Mouse (Mus musculus) limb, embryonic 13.5 days (tissue): Measurements from ENCODE around the gene Ap3d1. TPM values are rescaled to one million over a fixed set of nuclear protein-coding genes. Genes with fewer than 3 reads are reported as not detected.

Experiments used
- ATAC-seq: fragments of 200-750 bp; cut with Nextera tagmentation; 2 replicates; pipeline ENCODE4 v1.8.0; 2017; ENCODE audit warnings: low read depth, moderate number of reproducible peaks, moderate TSS enrichment; ENCODE audit not compliant: low FRiP score
- H3K27ac ChIP-seq: fragments of 300-500 bp; sonication (generic); 2 replicates; pipeline ENCODE4 v1.5.1; 2015; ENCODE audit warnings: inconsistent platforms, mild to moderate bottlenecking, moderate library complexity
- H3K27me3 ChIP-seq: fragments of 300-500 bp; sonication (generic); 2 replicates; pipeline ENCODE4 v1.6.1; 2015; ENCODE audit warnings: mild to moderate bottlenecking, inconsistent platforms
- H3K36me3 ChIP-seq: fragments of 300-500 bp; sonication (generic); 2 replicates; pipeline ENCODE4 v1.6.1; 2015; ENCODE audit warnings: inconsistent platforms, mild to moderate bottlenecking, moderate library complexity
- H3K4me1 ChIP-seq: fragments of 300-500 bp; sonication (generic); 2 replicates; pipeline ENCODE4 v1.6.1; 2015; ENCODE audit warnings: inconsistent platforms
- H3K4me2 ChIP-seq: fragments of 300-500 bp; sonication (generic); replicated peaks from 2 replicates; pipeline ENCODE4 v1.6.1; 2015; ENCODE audit warnings: inconsistent platforms, mild to moderate bottlenecking, moderate library complexity
- H3K4me3 ChIP-seq: fragments of 300-500 bp; sonication (generic); 2 replicates; pipeline ENCODE4 v1.5.1; 2015; ENCODE audit warnings: moderate library complexity, mild to moderate bottlenecking, inconsistent platforms
- H3K9ac ChIP-seq: fragments of 300-500 bp; sonication (generic); 2 replicates; pipeline ENCODE4 v1.6.1; 2015; ENCODE audit warnings: mild to moderate bottlenecking, inconsistent platforms
- H3K9me3 ChIP-seq: fragments of 300-500 bp; sonication (generic); 2 replicates; pipeline ENCODE4 v1.6.1; 2016; ENCODE audit warnings: inconsistent platforms
- WGBS: fragments of 180-500 bp; shearing (Covaris S2); methylation state at CpG from one replicate; pipeline ENCODE4 v1.1.7; 2015; 5-methylcytosine and 5-hydroxymethylcytosine counted together
- polyA plus RNA-seq: library from polyadenylated mRNA; unstranded; fragments of >200 nt; fragmentation: Nextera tagmentation; extraction: Ambion mirVana; gene quantifications from 2 replicates; pipeline ENCODE4 v1.2.1, GENCODE M21; 2015

The Ap3d1 gene
- polyA plus RNA-seq: 74.5 and 80.0 TPM in 2 replicates

DNA sequence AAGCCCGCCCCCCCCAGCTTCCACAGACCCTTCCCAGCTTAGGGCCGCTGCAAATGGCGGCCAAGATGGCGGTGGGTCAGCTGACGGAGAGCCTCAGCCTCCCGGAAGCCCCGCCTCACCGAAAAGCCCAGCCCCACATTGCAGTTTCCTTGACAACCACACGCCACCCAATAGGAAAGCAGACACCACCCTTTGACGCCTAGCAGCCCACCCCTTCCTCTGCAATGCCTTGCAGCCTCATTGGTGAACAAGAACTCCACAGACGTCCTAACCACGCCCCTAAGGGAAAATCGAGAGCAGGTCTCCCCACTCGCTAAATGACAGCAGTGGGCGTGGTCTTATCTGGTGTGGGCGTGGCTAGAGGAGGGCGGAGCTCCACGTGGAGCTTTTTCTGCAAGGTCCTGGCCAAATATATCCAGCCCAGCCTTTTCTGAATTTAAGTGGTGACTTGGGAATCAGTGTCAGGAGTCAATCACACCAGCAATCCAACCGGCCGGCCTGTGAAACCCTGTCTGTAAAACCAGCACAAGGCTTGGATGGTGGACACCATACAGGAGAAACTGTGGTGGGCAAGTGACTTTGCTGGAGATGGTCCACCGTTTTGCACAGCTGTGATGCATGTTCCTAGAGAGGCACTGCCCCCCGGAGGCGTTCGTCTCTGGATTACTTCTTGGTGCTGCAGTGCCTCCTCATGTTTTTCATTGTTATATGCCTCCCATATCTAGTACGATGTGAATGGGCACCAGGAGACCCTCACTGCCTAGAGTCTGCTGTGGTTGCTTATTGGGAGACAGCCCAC is at the start of gene Ap3d1:
Gene Ap3d1, minus strand, starts transcription at position 85 of the 799 bp plus-strand sequence.
- H3K4me3 ChIP-seq: peak within 1 kb of the TSS; percentile 97
- peak within 1 kb of the TSS; percentile 99 for H3K4me2 ChIP-seq
- ATAC-seq: peak; percentile 100

DNA sequence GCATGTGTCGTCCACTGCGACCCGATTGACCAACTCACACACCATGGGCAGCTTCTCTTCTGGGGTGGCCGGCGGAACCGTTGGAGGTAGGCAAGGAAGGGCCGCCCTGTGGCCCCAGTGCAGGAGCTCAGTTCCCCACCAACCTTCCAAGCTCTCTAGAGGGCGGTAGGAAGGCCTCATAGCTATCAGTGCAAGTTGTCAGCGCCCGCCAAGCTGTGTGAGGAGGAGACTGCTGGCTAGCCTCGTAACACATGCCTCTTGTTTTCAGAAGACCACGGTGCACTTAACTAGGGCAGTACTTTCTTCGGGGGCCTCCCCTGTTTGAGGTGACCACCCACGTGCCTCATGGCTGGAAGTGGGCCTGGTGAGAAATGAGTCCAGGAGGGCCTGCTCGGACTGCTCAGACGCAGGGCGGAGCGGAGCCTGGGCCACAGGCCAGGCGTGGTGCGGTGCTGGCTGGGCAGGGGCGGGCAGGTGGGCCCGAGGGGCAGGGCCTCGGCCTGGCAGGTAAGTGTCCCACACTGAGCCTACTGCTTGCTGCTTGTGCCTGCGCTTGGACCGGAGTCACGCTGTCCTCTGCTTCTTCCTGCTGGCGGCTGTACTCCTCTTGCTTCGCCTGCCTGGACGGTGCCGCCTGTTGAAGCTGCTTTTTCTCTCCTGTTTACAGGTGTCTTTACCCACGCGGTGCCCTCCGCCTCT is 49.6 kb upstream of the Ap3d1 start:
- H3K9ac ChIP-seq: no peak overlapping the region
- WGBS: 78% methylated on average over 33 of the region's 33 CpGs
- H3K27ac ChIP-seq: no peak overlapping the region
- no peak overlapping the region for H3K4me3 ChIP-seq
- no peak for ATAC-seq
- H3K27me3 ChIP-seq: no peaks in the 10 kb centered on the region
- peaks cover 7% of the 10 kb centered on the region for H3K4me1 ChIP-seq
- peaks cover 98% of the 10 kb centered on the region for H3K36me3 ChIP-seq
- no peak overlapping the region for H3K4me2 ChIP-seq
- no peaks in the 10 kb centered on the region for H3K9me3 ChIP-seq

More for the DNA sequence above, at the start of gene Ap3d1:
- Histone ChIP-seq H3K27ac (peak within 1 kb of the TSS; percentile 74; the same call in 1 of the 2 replicates), H3K4me1 (peaks cover 28% of the 10 kb centered on the region), H3K9me3 (no peaks in the 10 kb centered on the region), H3K9ac (peak within 1 kb of the TSS; percentile 97), H3K27me3 (no peaks in the 10 kb centered on the region), H3K36me3 (peaks cover 16% of the 10 kb centered on the region)
- WGBS: 3% methylated on average over 25 of the region's 25 CpGs

DNA sequence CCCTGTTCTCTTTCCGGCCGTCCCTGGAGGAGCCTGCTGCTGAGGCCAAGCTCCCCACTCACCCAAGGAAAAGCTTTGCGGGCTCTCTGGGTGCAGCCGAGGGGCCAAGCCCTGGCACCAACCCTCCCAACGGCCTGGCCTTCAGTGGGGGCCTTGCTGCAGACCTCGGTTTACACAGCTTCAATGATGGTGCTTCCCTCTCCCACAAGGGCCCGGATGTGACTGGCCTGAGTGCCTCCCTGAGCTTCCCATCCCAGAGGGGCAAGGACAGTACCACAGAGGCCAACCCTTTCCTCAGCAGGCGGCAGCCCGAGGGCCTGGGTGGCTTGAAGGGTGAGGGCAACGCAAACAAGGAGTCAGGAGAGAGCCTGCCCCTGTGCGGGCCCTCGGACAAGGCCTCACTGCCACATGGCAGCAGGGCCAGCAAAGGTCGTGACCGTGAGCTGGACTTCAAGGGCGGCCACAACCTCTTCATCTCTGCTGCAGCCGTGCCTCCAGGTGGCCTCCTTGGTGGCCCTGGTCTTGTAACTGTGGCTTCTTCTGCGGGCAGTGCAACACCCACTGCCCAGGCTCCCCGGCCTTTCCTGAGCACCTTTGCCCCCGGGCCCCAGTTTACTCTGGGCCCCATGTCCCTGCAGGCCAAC is 48.8 kb upstream of the Ap3d1 start:
- no peak overlapping the region for H3K27ac ChIP-seq
- ATAC-seq: no peak
- H3K27me3 ChIP-seq: no peaks in the 10 kb centered on the region
- H3K4me1 ChIP-seq: peaks cover under 1% of the 10 kb centered on the region; the same call in 1 of the 2 replicates
- no peak overlapping the region for H3K4me2 ChIP-seq
- H3K9me3 ChIP-seq: no peaks in the 10 kb centered on the region
- no peak overlapping the region for H3K4me3 ChIP-seq
- 86% methylated on average over 19 of the region's 19 CpGs for WGBS
- peaks cover 98% of the 10 kb centered on the region for H3K36me3 ChIP-seq
- H3K9ac ChIP-seq: no peak overlapping the region

DNA sequence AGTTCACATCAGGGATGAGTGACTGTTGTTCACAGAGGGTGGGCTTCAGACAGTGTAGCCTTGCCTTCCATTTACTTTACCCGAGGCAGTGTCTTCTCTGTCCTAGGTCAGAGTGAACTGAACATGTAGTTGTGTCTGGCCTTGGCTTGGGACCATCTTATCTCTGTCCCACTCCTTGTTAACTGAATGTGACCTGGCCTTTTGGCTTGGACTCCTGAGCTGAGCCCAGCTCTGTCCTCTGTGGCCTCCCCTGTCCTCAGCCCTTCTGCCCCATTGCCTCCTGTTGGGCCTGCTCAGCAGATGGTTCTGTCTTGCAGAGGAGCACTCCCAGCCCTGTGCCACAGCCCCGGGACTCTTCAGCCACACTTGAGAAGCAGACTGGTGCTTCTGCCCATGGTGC is 45.5 kb upstream of the Ap3d1 start:
- Histone ChIP-seq H3K4me1 (no peaks in the 10 kb centered on the region), H3K27me3 (no peaks in the 10 kb centered on the region), H3K9ac (no peak overlapping the region; the same call in 1 of the 2 replicates), H3K9me3 (no peaks in the 10 kb centered on the region), H3K4me3 (no peak overlapping the region), H3K36me3 (peaks cover 98% of the 10 kb centered on the region), H3K4me2 (no peak overlapping the region), H3K27ac (no peak overlapping the region)
- ATAC-seq: no peak
- 83% methylated on average over 2 of the region's 2 CpGs for WGBS

DNA sequence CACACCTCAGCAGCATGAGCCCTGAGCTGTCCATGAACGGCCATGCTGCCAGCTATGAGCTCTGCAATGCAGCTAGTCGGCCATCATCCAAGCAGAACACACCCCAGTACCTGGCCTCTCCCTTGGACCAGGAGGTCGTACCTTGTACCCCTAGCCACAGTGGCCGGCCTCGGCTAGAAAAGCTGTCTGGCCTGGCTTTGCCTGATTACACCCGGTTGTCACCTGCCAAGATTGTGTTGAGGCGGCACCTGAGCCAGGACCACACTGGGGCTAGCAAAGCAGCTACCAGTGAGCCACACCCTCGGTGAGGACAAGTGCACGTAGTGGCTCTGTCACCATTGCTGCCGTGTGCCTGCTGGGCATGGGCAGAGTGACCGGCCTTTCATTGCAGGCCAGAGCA is 43.9 kb upstream of the Ap3d1 start:
- Histone ChIP-seq H3K27ac (no peak overlapping the region), H3K4me2 (no peak overlapping the region), H3K36me3 (peaks cover 98% of the 10 kb centered on the region), H3K27me3 (no peaks in the 10 kb centered on the region), H3K4me1 (no peaks in the 10 kb centered on the region), H3K9ac (no peak overlapping the region), H3K4me3 (no peak overlapping the region), H3K9me3 (no peaks in the 10 kb centered on the region)
- ATAC-seq: no peak
- WGBS: 94% methylated on average over 11 of the region's 11 CpGs

DNA sequence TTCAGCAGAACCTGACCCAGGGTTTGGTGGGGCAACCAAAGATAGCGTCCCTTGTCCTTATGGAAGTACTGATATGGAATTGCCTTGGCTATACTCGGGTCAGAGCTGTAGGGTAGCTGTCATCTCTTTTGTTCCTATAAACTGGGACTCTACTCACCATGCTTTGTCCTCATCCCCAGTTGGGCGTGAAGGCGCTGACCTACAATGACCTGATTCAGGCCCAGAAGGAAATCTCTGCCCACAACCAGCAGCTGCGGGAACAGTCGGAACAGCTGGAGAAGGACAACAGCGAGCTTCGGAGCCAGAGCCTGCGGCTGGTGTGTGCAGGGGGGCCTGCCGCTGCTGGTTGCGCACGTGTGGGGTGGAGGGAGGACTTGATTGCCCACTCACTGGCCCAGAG is 42.8 kb upstream of the Ap3d1 start:
- H3K4me2 ChIP-seq: no peak overlapping the region
- WGBS: 93% methylated on average over 12 of the region's 12 CpGs
- H3K4me3 ChIP-seq: no peak overlapping the region
- H3K27me3 ChIP-seq: no peaks in the 10 kb centered on the region
- H3K4me1 ChIP-seq: no peaks in the 10 kb centered on the region
- ATAC-seq: no peak
- H3K27ac ChIP-seq: no peak overlapping the region
- peaks cover 98% of the 10 kb centered on the region for H3K36me3 ChIP-seq
- no peak overlapping the region for H3K9ac ChIP-seq
- H3K9me3 ChIP-seq: no peaks in the 10 kb centered on the region

DNA sequence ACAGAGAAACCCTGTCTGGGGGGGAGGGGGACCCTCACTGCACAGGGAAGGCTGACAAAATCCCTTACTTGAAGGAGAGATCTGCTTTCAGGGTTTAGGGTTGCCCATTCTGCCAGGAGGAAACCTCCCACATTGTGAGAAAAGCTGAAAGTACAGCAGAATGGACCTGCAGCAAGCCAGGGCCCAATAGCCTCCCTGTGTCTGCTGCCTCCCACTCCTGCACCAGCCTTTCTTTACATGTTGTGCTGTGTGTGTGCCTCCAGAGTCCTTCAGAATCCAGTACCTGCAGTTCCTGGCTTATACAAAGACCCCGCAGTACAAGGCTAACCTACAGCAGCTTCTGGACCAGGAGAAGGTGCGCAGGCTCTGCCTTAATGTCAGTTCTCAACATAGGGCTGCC is 42.2 kb upstream of the Ap3d1 start:
- H3K9me3 ChIP-seq: no peaks in the 10 kb centered on the region
- 98% methylated on average over 2 of the region's 2 CpGs for WGBS
- no peaks in the 10 kb centered on the region for H3K27me3 ChIP-seq
- peaks cover 100% of the 10 kb centered on the region for H3K36me3 ChIP-seq
- H3K4me3 ChIP-seq: no peak overlapping the region
- no peak overlapping the region for H3K9ac ChIP-seq
- H3K27ac ChIP-seq: no peak overlapping the region
- H3K4me2 ChIP-seq: no peak overlapping the region
- no peak for ATAC-seq
- no peaks in the 10 kb centered on the region for H3K4me1 ChIP-seq

DNA sequence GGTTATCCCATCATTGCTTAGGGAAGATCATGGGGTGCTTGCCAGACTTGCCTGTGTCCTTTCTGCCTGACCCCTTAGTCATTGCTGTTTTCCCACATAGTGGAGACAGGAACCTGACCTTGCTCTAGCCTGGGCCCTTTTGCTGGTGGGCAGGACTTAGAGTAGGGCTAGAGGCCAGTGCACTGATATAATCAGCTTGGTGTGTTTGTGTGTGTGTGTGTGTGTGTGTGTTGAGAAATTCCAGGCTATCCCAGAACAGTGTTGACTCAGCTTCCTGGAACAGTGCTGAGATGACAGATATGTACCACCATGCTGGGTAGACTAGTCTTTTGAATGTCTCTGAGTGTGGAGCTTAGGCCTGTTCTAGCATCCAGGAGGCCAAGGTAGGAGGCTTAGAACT is 37.5 kb upstream of the Ap3d1 start:
- H3K4me3 ChIP-seq: no peak overlapping the region
- no peaks in the 10 kb centered on the region for H3K27me3 ChIP-seq
- no peak for ATAC-seq
- H3K27ac ChIP-seq: no peak overlapping the region
- no peaks in the 10 kb centered on the region for H3K9me3 ChIP-seq
- no peak overlapping the region for H3K4me2 ChIP-seq
- H3K9ac ChIP-seq: no peak overlapping the region
- H3K36me3 ChIP-seq: peaks cover 100% of the 10 kb centered on the region
- H3K4me1 ChIP-seq: peaks cover 3% of the 10 kb centered on the region; the same call in 1 of the 2 replicates

DNA sequence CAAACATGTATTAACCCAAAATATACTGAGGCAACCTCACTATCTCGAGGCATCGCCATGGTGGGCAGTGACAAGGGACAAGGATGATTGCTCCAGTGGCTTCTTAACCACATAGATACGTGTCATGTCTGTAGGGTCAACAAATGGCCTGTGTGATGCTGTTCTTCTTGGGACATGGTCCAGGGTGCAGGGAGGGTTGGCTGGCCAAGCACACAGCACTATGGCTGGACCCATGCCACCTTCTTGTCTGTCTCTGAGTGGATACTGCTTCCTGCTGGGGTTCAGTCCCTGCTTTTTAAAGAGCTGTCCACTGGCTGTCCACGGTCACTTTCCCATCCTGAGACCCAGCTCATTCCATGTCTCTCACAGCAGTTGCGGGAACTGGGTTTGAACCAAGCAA is 35.1 kb upstream of the Ap3d1 start:
- H3K9me3 ChIP-seq: no peaks in the 10 kb centered on the region
- no peak overlapping the region for H3K4me3 ChIP-seq
- H3K9ac ChIP-seq: no peak overlapping the region
- H3K27me3 ChIP-seq: no peaks in the 10 kb centered on the region
- ATAC-seq: no peak
- H3K27ac ChIP-seq: no peak overlapping the region
- peaks cover 13% of the 10 kb centered on the region for H3K4me1 ChIP-seq
- H3K4me2 ChIP-seq: no peak overlapping the region
- WGBS: 90% methylated on average over 5 of the region's 5 CpGs
- H3K36me3 ChIP-seq: peaks cover 100% of the 10 kb centered on the region

DNA sequence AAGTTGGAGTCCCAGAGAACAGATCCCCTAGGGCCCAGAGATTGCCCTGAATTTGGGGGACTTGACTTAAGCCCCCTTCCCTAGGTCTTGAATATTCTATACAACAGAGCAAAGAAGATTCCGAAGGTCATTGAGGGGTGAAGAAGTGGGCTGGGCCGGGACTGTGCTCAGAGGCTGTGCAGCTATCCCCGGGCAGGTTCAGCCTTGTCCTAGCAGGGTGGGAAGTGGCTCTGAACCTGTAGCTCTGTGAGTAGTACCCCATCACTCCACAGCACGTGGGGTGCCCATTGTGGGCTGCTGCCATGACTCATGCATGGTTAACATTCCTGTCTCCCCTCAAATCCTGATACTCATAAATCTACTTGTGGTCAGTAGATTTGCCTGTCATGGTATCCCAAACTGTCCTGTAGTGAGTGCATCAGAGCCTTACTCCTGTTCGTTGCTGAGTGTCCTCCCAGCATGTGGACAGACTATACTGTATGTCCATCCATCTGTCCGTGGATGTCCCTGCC is 34.4 kb upstream of the Ap3d1 start:
- WGBS: 88% methylated on average over 6 of the region's 6 CpGs
- Histone ChIP-seq H3K4me1 (peaks cover 13% of the 10 kb centered on the region), H3K36me3 (peaks cover 100% of the 10 kb centered on the region), H3K27ac (no peak overlapping the region), H3K9me3 (no peaks in the 10 kb centered on the region), H3K9ac (0 out of 2 replicates have a peak overlapping the region, but pooled peaks have one; percentile 35), H3K27me3 (no peaks in the 10 kb centered on the region), H3K4me2 (no peak overlapping the region), H3K4me3 (no peak overlapping the region)
- ATAC-seq: no peak

DNA sequence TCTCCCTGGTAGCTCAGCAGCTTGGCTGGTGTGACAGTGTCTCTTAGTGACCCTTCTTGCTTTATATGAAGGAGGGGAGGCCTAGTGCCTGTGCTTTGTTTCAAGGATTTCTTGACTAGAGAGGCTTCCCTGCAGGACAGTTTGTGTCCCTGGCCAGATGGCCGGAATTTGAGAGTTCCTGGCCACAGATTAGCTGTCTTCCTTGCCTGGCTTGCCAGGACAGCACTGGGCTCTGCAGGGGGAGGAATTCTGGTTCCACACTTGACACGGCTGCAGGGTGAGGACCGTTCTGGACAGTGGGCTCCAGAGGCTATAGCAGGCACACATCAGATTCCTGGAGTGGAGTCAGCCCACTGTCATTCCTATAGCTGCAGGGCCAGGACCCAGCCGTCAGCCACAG is 33.7 kb upstream of the Ap3d1 start:
- Histone ChIP-seq H3K4me2 (no peak overlapping the region), H3K4me1 (peaks cover 13% of the 10 kb centered on the region), H3K9me3 (no peaks in the 10 kb centered on the region), H3K36me3 (peaks cover 100% of the 10 kb centered on the region), H3K27me3 (no peaks in the 10 kb centered on the region), H3K9ac (peak overlapping the region; percentile 35; the same call in 1 of the 2 replicates), H3K27ac (no peak overlapping the region), H3K4me3 (no peak overlapping the region)
- ATAC-seq: no peak
- WGBS: 86% methylated on average over 4 of the region's 4 CpGs

DNA sequence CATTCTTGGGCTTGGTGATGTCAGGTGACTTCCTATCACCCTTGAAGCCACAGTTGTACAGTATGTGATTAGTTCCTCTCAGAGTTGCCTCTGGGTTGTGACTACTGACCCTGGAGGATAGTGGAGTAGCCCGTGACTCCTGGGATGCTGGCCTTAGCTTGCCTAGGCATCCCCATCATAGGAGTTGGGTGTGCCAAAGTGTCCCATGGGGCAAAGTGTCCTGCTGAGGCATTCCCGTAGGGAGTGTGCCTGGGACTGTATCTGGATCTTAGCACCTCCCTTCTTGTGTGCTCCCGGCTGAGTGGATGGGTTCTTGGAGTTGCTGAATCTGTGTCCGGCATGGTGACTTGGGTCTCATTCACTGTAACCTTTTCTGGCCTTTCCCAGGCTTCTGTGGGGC is 32.9 kb upstream of the Ap3d1 start:
- Histone ChIP-seq H3K4me1 (peaks cover 13% of the 10 kb centered on the region), H3K9ac (0 out of 2 replicates have a peak overlapping the region, but pooled peaks have one; percentile 31), H3K27ac (no peak overlapping the region), H3K9me3 (no peaks in the 10 kb centered on the region), H3K27me3 (no peaks in the 10 kb centered on the region), H3K4me2 (no peak overlapping the region), H3K36me3 (peaks cover 100% of the 10 kb centered on the region), H3K4me3 (no peak overlapping the region)
- WGBS: 89% methylated on average over 4 of the region's 4 CpGs
- ATAC-seq: no peak
